Mouse (Mus musculus): Measurements from ENCODE around the gene Srf.

Gene Srf

GRCm38 (mm10) chr17:46519971-46520370 is 36.0 kb downstream of the Srf start:
- DNase-seq (ENCODE audit: low read depth), result no peak

- DNase-seq (ENCODE audit: low read depth), result no peak
Measured at GRCm38 (mm10) chr17:46513329-46513728, 42.6 kb downstream of the Srf start.

GRCm38 (mm10) chr17:46511059-46511710 is 44.8 kb downstream of the Srf start:
- DNase-seq (ENCODE audit: low read depth), result no peak

- no peak for DNase-seq (ENCODE audit: low read depth)
Measured at GRCm38 (mm10) chr17:46505617-46506016, 50.4 kb downstream of the Srf start.

- DNase-seq (ENCODE audit: low read depth), result no peak
Measured at GRCm38 (mm10) chr17:46503847-46504638, 51.9 kb downstream of the Srf start.

GRCm38 (mm10) chr17:46502775-46503174 is 53.2 kb downstream of the Srf start:
- no peak for DNase-seq (ENCODE audit: low read depth)

Measured in fibroblast of lung, adult 2 months (primary cell).